Mouse (Mus musculus): ENCODE measurements at regions not wholly inside any gene's neighbourhood (a gene's known extent, or its start where the extent isn't known, plus 50 kb on each side); places are given as distances from the start of the nearest gene placed in this dataset.

GRCm38 (mm10) chr1:90526311-90526710 lies 76.5 kb upstream of the Cops8 start:
- Histone ChIP-seq H3K36me3 (no peaks in the 10 kb centered on the region), H3K4me1 (0 out of 2 replicates have a peak, but pooled peaks cover 4% of the 10 kb centered on the region), H3K9ac (no peak overlapping the region), H3K27ac (no peak overlapping the region), H3K9me3 (replicated peaks) (no peaks in the 10 kb centered on the region), H3K4me3 (replicated peaks) (no peak overlapping the region), H3K4me2 (no peak overlapping the region), H3K27me3 (no peaks in the 10 kb centered on the region)
- WGBS: 66% methylated on average over 7 of the region's 7 CpGs
- no peak for ATAC-seq (replicated peaks; ENCODE audit: low FRiP score)

- 83% methylated on average over 11 of the region's 11 CpGs for WGBS
Measured at GRCm38 (mm10) chr1:90527947-90528717, 74.6 kb upstream of the Cops8 start.

DNA sequence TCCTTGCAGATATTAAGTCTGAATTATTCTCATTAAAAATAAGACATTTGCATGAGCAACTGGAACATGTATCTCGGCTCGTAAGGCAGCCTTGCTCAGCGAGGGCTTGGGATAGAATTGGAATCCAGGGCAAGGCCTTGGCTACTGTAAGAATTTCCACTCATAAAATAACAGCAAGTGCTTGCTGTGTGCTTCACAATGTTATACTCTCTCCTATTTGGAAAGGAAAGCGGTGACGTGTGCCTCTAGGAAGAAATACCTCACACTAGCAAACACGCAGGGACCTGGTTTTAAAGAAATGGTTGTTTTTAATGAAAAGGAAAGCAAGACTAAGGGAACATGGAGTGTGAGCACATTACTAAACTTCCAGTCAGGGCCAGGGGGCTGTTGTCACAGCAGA lies 69.3 kb upstream of the Cops8 start:
- Histone ChIP-seq H3K4me2 (no peak overlapping the region), H3K27ac (no peak overlapping the region), H3K4me3 (replicated peaks) (no peak overlapping the region), H3K9ac (no peak overlapping the region), H3K36me3 (no peaks in the 10 kb centered on the region), H3K27me3 (0 out of 2 replicates have a peak, but pooled peaks cover 4% of the 10 kb centered on the region), H3K4me1 (0 out of 2 replicates have a peak, but pooled peaks cover 3% of the 10 kb centered on the region), H3K9me3 (replicated peaks) (no peaks in the 10 kb centered on the region)
- 91% methylated on average over 6 of the region's 6 CpGs for WGBS
- no peak for ATAC-seq (replicated peaks; ENCODE audit: low FRiP score)

More at GRCm38 (mm10) chr1:90527947-90528717, 74.6 kb upstream of the Cops8 start:
- Histone ChIP-seq H3K27ac (no peak overlapping the region), H3K9me3 (replicated peaks) (no peaks in the 10 kb centered on the region), H3K36me3 (no peaks in the 10 kb centered on the region), H3K4me3 (replicated peaks) (no peak overlapping the region), H3K9ac (no peak overlapping the region), H3K4me2 (no peak overlapping the region), H3K4me1 (0 out of 2 replicates have a peak, but pooled peaks cover 4% of the 10 kb centered on the region), H3K27me3 (0 out of 2 replicates have a peak, but pooled peaks cover 2% of the 10 kb centered on the region)
- ATAC-seq (replicated peaks; ENCODE audit: low FRiP score): no peak

GRCm38 (mm10) chr1:90536105-90536504 lies 66.7 kb upstream of the Cops8 start:
- peak; percentile 49; the same call in 1 of the 2 replicates for ATAC-seq (replicated peaks; ENCODE audit: low FRiP score)
- 0 out of 2 replicates have a peak, but pooled peaks cover 4% of the 10 kb centered on the region for H3K27me3 ChIP-seq
- H3K9ac ChIP-seq: no peak overlapping the region
- no peak overlapping the region for H3K4me3 ChIP-seq (replicated peaks)
- 0 out of 2 replicates have a peak, but pooled peaks cover 2% of the 10 kb centered on the region for H3K4me1 ChIP-seq
- no peak overlapping the region for H3K4me2 ChIP-seq
- H3K27ac ChIP-seq: 0 out of 2 replicates have a peak overlapping the region, but pooled peaks have one; percentile 48
- H3K9me3 ChIP-seq (replicated peaks): peaks cover 1% of the 10 kb centered on the region; the same call in 1 of the 2 replicates
- H3K36me3 ChIP-seq: no peaks in the 10 kb centered on the region

DNA sequence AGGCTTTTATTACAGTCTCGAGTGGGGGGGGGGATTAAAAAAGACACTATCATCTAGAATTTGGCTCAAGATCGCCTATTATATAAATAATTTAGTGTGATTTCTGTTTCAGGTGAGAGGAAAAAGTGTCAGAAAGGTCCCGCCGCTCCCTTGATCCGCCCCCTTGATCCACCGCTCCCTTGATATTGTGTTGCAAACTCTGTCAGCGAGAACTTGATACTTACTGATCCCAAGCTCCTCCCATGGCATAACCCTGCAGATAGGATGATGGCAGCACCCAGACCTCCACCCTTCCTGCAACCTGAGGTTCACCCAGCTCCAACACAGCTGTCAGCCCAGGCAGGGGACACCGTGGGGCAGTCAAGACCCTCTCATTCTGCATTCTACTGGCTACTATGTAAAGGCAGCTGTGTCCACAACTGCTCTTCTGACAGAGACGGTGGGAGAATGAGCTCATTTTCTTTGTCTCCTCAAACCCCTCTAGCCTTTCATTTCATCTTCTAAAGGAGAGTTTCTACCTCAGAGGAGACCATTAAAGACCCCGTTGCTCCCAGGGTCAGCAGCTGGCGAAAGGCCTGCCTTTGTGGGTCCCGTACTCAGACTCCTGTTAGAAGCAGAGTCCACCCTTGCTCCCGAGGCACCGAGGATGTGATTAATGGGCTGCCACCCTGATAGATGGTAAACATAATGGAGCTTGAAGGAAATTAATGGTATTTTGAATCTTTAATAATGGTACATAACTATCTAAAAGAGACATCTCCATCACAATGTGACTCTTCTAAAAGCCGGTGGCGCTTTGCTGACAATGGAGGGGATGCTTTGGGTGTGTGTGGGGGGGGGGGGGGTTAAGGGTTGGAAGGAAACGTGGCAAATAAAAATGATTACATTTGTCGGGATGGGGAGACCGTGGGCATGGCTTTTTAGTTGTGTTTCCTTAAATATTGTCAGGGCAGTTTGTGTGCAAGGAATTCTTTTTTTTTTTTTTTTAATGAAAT lies 58.7 kb upstream of the Cops8 start:
- ATAC-seq (replicated peaks; ENCODE audit: low FRiP score): no peak
- H3K9ac ChIP-seq: no peak overlapping the region
- H3K27me3 ChIP-seq: no peaks in the 10 kb centered on the region
- 42% methylated on average over 19 of the region's 19 CpGs for WGBS
- H3K4me1 ChIP-seq: 0 out of 2 replicates have a peak, but pooled peaks cover 4% of the 10 kb centered on the region
- H3K4me2 ChIP-seq: no peak overlapping the region
- peaks cover 8% of the 10 kb centered on the region; the same call in 1 of the 2 replicates for H3K9me3 ChIP-seq (replicated peaks)
- no peak overlapping the region for H3K27ac ChIP-seq
- H3K36me3 ChIP-seq: no peaks in the 10 kb centered on the region
- no peak overlapping the region for H3K4me3 ChIP-seq (replicated peaks)

DNA sequence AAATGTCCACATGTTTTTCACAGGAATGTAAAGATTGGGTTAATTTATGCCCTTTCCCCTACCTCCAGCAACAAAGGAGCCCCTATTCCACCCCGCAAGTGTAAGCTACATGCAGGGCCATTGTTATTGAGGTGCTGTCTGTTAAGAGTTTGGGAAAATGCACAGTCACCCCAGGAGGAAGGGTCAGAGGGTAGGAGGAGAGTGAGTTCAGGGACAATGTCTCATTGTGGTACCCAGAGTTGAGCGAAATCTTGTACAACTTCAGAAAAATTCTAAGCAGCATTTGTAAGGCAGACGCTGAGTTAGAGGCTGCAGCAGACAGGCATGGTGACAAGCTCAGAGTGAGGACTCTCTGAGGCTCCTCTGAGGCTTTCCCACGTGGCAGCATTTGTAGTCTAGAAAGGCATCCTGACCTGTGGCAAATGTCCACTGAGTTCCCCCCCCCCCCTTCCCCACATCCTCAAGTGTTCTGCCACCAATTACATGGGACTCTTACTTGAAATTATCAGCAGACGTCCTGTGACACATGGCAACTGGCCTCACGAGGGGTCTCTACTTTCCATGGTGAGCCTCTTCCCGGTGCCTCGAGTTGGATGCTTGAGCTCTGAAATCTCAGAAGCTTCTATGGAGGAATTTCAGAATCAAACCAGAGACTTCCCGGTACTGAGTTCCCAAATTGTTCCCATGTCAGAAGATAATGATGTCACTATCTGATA lies 57.8 kb upstream of the Cops8 start:
- Histone ChIP-seq H3K4me3 (replicated peaks) (no peak overlapping the region), H3K9me3 (replicated peaks) (peaks cover 8% of the 10 kb centered on the region; the same call in 1 of the 2 replicates), H3K4me2 (no peak overlapping the region), H3K27ac (no peak overlapping the region), H3K36me3 (no peaks in the 10 kb centered on the region), H3K4me1 (0 out of 2 replicates have a peak, but pooled peaks cover 4% of the 10 kb centered on the region), H3K9ac (no peak overlapping the region), H3K27me3 (no peaks in the 10 kb centered on the region)
- ATAC-seq (replicated peaks; ENCODE audit: low FRiP score): no peak
- WGBS: 63% methylated on average over 9 of the region's 9 CpGs

GRCm38 (mm10) chr1:90552644-90553043 lies 50.1 kb upstream of the Cops8 start:
- H3K36me3 ChIP-seq: no peaks in the 10 kb centered on the region
- H3K4me2 ChIP-seq: no peak overlapping the region
- ATAC-seq (replicated peaks; ENCODE audit: low FRiP score): no peak
- no peak overlapping the region for H3K4me3 ChIP-seq (replicated peaks)
- no peak overlapping the region for H3K9ac ChIP-seq
- no peaks in the 10 kb centered on the region for H3K27me3 ChIP-seq
- 0 out of 2 replicates have a peak, but pooled peaks cover 11% of the 10 kb centered on the region for H3K4me1 ChIP-seq
- H3K9me3 ChIP-seq (replicated peaks): no peaks in the 10 kb centered on the region
- no peak overlapping the region for H3K27ac ChIP-seq
- 87% methylated on average over 6 of the region's 6 CpGs for WGBS

Measured in kidney, embryonic 15.5 days (tissue).